In the genomic region with DNA sequence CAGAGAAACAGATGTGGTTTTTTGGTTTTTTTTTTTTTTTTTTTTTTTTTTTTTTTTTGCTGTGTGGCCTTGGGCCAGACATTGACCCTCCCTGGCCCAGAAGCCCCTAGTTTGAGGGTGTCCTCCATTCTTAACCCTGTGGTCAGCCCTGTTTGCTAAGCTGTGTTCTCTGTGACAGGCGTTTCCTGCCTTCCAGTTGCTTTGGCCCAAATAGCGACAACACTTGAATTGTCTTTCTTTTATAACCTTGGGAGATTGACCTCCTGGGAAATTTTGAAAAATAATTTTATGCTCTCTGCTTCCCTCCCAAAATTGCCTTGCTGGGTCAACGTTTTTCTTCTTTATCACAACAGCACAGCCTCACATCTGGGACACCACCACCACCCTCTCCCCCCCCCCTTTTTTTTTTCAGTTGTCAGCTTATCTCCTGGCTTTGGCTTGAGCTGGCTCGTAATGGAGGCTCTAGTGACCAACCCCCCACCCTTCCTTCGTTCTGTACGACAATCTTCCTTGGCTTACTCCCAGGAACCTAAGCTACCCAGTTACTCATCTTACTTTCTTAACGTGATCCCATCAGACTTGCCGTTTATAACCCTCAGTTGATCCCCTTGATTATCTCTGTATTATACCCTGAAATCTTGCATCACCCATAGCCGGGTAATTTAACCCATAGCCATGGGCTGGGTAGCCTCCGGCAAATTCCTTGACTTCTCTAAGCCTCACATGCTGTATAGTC, we compare ENCODE assay signal across 16 mouse cellular contexts. TPM values are rescaled to one million over a fixed set of nuclear protein-coding genes. Genes with fewer than 3 reads are reported as not detected.
A peak's percentile ranks its signal among the peaks of the same experiment; 100 is the strongest.
DNase-seq lines count a peak whose midpoint lies in the region; ATAC-seq and TF ChIP-seq lines count a peak whose summit lies in the region.
"Had no signal": no experiment of that assay in that cellular context is flagged by ENCODE, and none has a peak within 500 bp of the region (broad histone marks: within the 10 kb centered on the region; RNA-seq: fewer than 3 reads in every experiment).

No protein-coding gene starts in this region.

- no peak overlapping the region for H3K27ac ChIP-seq in heart, embryonic 13.5 days (replicated peaks)
- H3K27ac ChIP-seq in intestine, embryonic 15.5 days = no peak overlapping the region
- H3K27ac ChIP-seq: left cerebral cortex, adult 2 months; neural tube, embryonic 13.5 days had no signal

- H3K4me3 ChIP-seq in heart, embryonic 13.5 days = no peak overlapping the region
- H3K4me3 ChIP-seq in G1E (ENCODE audit: low read depth, low read length) = peak overlapping the region; percentile 58; the same call in 1 of the 2 replicates
- H3K4me3 ChIP-seq in intestine, embryonic 15.5 days (replicated peaks) = no peak overlapping the region
- H3K4me3 ChIP-seq: left cerebral cortex, adult 2 months; neural tube, embryonic 13.5 days had no signal

- WGBS in heart, embryonic 13.5 days = 37% methylated on average over 10 of the region's 10 CpGs
- WGBS in intestine, embryonic 15.5 days = 54% methylated on average over 10 of the region's 10 CpGs

- H3K4me2 ChIP-seq in heart, embryonic 13.5 days = no peak overlapping the region; the same call in 1 of the 2 replicates
- H3K4me2 ChIP-seq in intestine, embryonic 15.5 days (replicated peaks) = no peak overlapping the region
- H3K4me2 ChIP-seq: neural tube, embryonic 13.5 days had no signal

- no peak for TF ChIP-seq CTCF in G1E (IDR thresholded peaks at IDR 0.05; ENCODE audit: low read depth, low read length)

- peaks cover 42% of the 10 kb centered on the region for H3K27me3 ChIP-seq in heart, embryonic 13.5 days (replicated peaks)
- H3K27me3 ChIP-seq in G1E (ENCODE audit: insufficient read depth, low read length) = peaks cover 5% of the 10 kb centered on the region
- H3K27me3 ChIP-seq in intestine, embryonic 15.5 days (replicated peaks) = no peaks in the 10 kb centered on the region
- H3K27me3 ChIP-seq: neural tube, embryonic 13.5 days had no signal

- H3K9me3 ChIP-seq in heart, embryonic 13.5 days = no peaks in the 10 kb centered on the region
- peaks cover 21% of the 10 kb centered on the region for H3K9me3 ChIP-seq in G1E (replicated peaks)
- no peaks in the 10 kb centered on the region for H3K9me3 ChIP-seq in intestine, embryonic 15.5 days
- H3K9me3 ChIP-seq: neural tube, embryonic 13.5 days had no signal

- H3K4me1 ChIP-seq in heart, embryonic 13.5 days = peaks cover 19% of the 10 kb centered on the region
- peaks cover 88% of the 10 kb centered on the region for H3K4me1 ChIP-seq in G1E (ENCODE audit: insufficient read depth, low read depth, low read length)
- peaks cover 15% of the 10 kb centered on the region for H3K4me1 ChIP-seq in intestine, embryonic 15.5 days (replicated peaks)

- no peak for ATAC-seq in heart, embryonic 13.5 days (ENCODE audit: extremely low read depth, insufficient number of reproducible peaks, low FRiP score, low TSS enrichment)
- peak; percentile 64 for ATAC-seq in G1E (ENCODE audit: extremely low read depth, insufficient number of reproducible peaks, low FRiP score, poor library complexity, severe bottlenecking)
- peak; percentile 45 for ATAC-seq in megakaryocyte progenitor cell, adult 5-6 weeks (replicated peaks; ENCODE audit: poor library complexity)
- ATAC-seq in intestine, embryonic 15.5 days = no peak
- no peak for ATAC-seq in granulocyte monocyte progenitor cell, adult 5-6 weeks (replicated peaks; ENCODE audit: poor library complexity, severe bottlenecking)
- ATAC-seq: forebrain, embryonic 14.5 days; hindbrain, embryonic 16.5 days had no signal

- no peaks in the 10 kb centered on the region for H3K36me3 ChIP-seq in heart, embryonic 13.5 days
- H3K36me3 ChIP-seq in G1E (replicated peaks) = peaks cover 2% of the 10 kb centered on the region
- H3K36me3 ChIP-seq in intestine, embryonic 15.5 days = no peaks in the 10 kb centered on the region
- H3K36me3 ChIP-seq: neural tube, embryonic 13.5 days had no signal

- H3K9ac ChIP-seq in heart, embryonic 13.5 days = 0 out of 2 replicates have a peak overlapping the region, but pooled peaks have one; percentile 5
- no peak overlapping the region for H3K9ac ChIP-seq in intestine, embryonic 15.5 days
- H3K9ac ChIP-seq: neural tube, embryonic 13.5 days had no signal

- no peak for DNase-seq in heart, adult 9 months (ENCODE audit: low spot score in 2 of 2)
- DNase-seq in G1E (ENCODE audit: low spot score) (peak; percentile 76), liver (peak; percentile 29)
- DNase-seq in left cerebral cortex, adult 18-20 months (ENCODE audit: low spot score in 2 of 2) = no peak
- DNase-seq: adrenal gland, adult 8-10 months; cerebellum, adult 8-10 months; embryo, embryonic 11 days; heart, postnatal 14 days had no signal

RNA-seq across cellular contexts. Expression of a gene that starts 8.6 kb away (rescaled TPM):
- polyA plus RNA-seq in heart, embryonic 13.5 days (2015; fragmentation: Nextera tagmentation; extraction: Ambion mirVana) = 1.6 and 1.9 TPM in 2 replicates
- not detected in 2 replicates for total RNA-seq in G1E (2014; fragmentation: Nextera tagmentation)
- total RNA-seq in G1E (2017) = 0.98 TPM in 1 of 2 replicates, not detected in the other
- polyA plus RNA-seq in G1E (2012) = 0.43 and 0.63 TPM in 2 replicates
- not detected in 2 replicates for total RNA-seq in megakaryocyte progenitor cell, adult 5-6 weeks (2015)
- total RNA-seq in megakaryocyte progenitor cell, adult 5-6 weeks (2017) = not detected in 2 replicates
- polyA plus RNA-seq in intestine, embryonic 15.5 days (2015; fragmentation: Nextera tagmentation; extraction: Ambion mirVana) = 1.7 and 1.8 TPM in 2 replicates
- total RNA-seq in left cerebral cortex, adult 18-20 months (2021) = 1 to 10 TPM in 1 of 2 experiments, not detected in 1; 1.0 TPM
- not detected in 2 replicates for total RNA-seq in granulocyte monocyte progenitor cell, adult 5-6 weeks (2014; fragmentation: Nextera tagmentation)
- total RNA-seq in granulocyte monocyte progenitor cell, adult 5-6 weeks (2017) = 0.30 TPM in 1 of 2 replicates, not detected in the other

RNA-seq across cellular contexts. Expression of a gene that starts 11.9 kb away (rescaled TPM):
- polyA plus RNA-seq in heart, embryonic 13.5 days (2015; fragmentation: Nextera tagmentation; extraction: Ambion mirVana) = 1.2 and 2.2 TPM in 2 replicates
- total RNA-seq in G1E (2014; fragmentation: Nextera tagmentation) = not detected in 2 replicates
- total RNA-seq in G1E (2017) = not detected in 2 replicates
- polyA plus RNA-seq in G1E (2012) = 0.14 TPM in 1 of 2 replicates, not detected in the other
- total RNA-seq in megakaryocyte progenitor cell, adult 5-6 weeks (2015) = not detected in 2 replicates
- not detected in 2 replicates for total RNA-seq in megakaryocyte progenitor cell, adult 5-6 weeks (2017)
- 1.9 and 2.4 TPM in 2 replicates for polyA plus RNA-seq in intestine, embryonic 15.5 days (2015; fragmentation: Nextera tagmentation; extraction: Ambion mirVana)
- total RNA-seq in left cerebral cortex, adult 18-20 months (2021) = 1 to 10 TPM; 5.9 to 8.5 TPM
- total RNA-seq in granulocyte monocyte progenitor cell, adult 5-6 weeks (2014; fragmentation: Nextera tagmentation) = not detected in 2 replicates
- not detected in 2 replicates for total RNA-seq in granulocyte monocyte progenitor cell, adult 5-6 weeks (2017)

RNA-seq across cellular contexts. Expression of a gene that starts 32.8 kb away (rescaled TPM):
- polyA plus RNA-seq in heart, embryonic 13.5 days (2015; fragmentation: Nextera tagmentation; extraction: Ambion mirVana) = 36.8 and 37.5 TPM in 2 replicates
- total RNA-seq in G1E (2014; fragmentation: Nextera tagmentation) (43.7 and 55.7 TPM in 2 replicates), G1E (2017) (32.9 and 37.3 TPM in 2 replicates)
- 103 and 156 TPM in 2 replicates for polyA plus RNA-seq in G1E (2012)
- 22.6 and 29.6 TPM in 2 replicates for total RNA-seq in megakaryocyte progenitor cell, adult 5-6 weeks (2015)
- 31.4 and 45.3 TPM in 2 replicates for total RNA-seq in megakaryocyte progenitor cell, adult 5-6 weeks (2017)
- polyA plus RNA-seq in intestine, embryonic 15.5 days (2015; fragmentation: Nextera tagmentation; extraction: Ambion mirVana) = 43.1 and 45.3 TPM in 2 replicates
- total RNA-seq in left cerebral cortex, adult 18-20 months (2021) = 10 to 100 TPM; 29.6 to 39.3 TPM
- 28.7 and 43.9 TPM in 2 replicates for total RNA-seq in granulocyte monocyte progenitor cell, adult 5-6 weeks (2014; fragmentation: Nextera tagmentation)
- 25.3 and 36.5 TPM in 2 replicates for total RNA-seq in granulocyte monocyte progenitor cell, adult 5-6 weeks (2017)

Comparison
In these comparisons a context has a peak if more than half of its experiments do, and no peak if none do; other contexts are left out.
1. ATAC-seq: peak in G1E (single experiment) and megakaryocyte progenitor cell, adult 5-6 weeks (single experiment); none in heart, embryonic 13.5 days (single experiment), intestine, embryonic 15.5 days (single experiment) and granulocyte monocyte progenitor cell, adult 5-6 weeks (single experiment).
2. DNase-seq: peak in G1E (single experiment) and liver (single experiment); none in heart, adult 9 months (0 of 2) and left cerebral cortex, adult 18-20 months (0 of 2).
3. RNA of a gene that starts 11.9 kb away (total RNA-seq): 5.9 to 8.5 TPM in left cerebral cortex, adult 18-20 months; not detected in G1E, not detected in megakaryocyte progenitor cell, adult 5-6 weeks and not detected in granulocyte monocyte progenitor cell, adult 5-6 weeks; every median in the first group is over 4 times any median in the second.